Mouse (Mus musculus) embryonic facial prominence, embryonic 11.5 days (tissue): ENCODE measurements around the gene Nrcam. TPM values are rescaled to one million over a fixed set of nuclear protein-coding genes. Genes with fewer than 3 reads are reported as not detected.

Experiments used
- ATAC-seq: fragments of 200-750 bp; cut with Nextera tagmentation; replicated peaks from 2 replicates; pipeline ENCODE4 v1.8.0; 2017; ENCODE audit warnings: low read depth; ENCODE audit not compliant: insufficient number of reproducible peaks, low FRiP score, low TSS enrichment
- DNase-seq: peaks from one replicate; pipeline ENCODE4 v3.0.0-alpha.2; 2015; ENCODE audit warnings: low spot score
- H3K27ac ChIP-seq: fragments of 300-500 bp; sonication (generic); replicated peaks from 2 replicates; pipeline ENCODE4 v1.5.1; 2014; ENCODE audit warnings: mild to moderate bottlenecking, low read depth, low read length, control low read depth
- H3K27me3 ChIP-seq: fragments of 300-500 bp; sonication (generic); 2 replicates; pipeline ENCODE4 v1.6.1; 2014; ENCODE audit warnings: mild to moderate bottlenecking, low read length, moderate library complexity, mixed read lengths; ENCODE audit not compliant: control insufficient read depth, insufficient read depth
- H3K36me3 ChIP-seq: fragments of 300-500 bp; sonication (generic); replicated peaks from 2 replicates; pipeline ENCODE4 v1.6.1; 2014; ENCODE audit warnings: low read depth, mild to moderate bottlenecking, low read length, moderate library complexity, mixed read lengths; ENCODE audit not compliant: control insufficient read depth, insufficient read depth
- H3K4me1 ChIP-seq: fragments of 300-500 bp; sonication (generic); 2 replicates; pipeline ENCODE4 v1.6.1; 2014; ENCODE audit warnings: low read length, mixed read lengths; ENCODE audit not compliant: control insufficient read depth, insufficient read depth
- H3K4me2 ChIP-seq: fragments of 300-500 bp; sonication (generic); 2 replicates; pipeline ENCODE4 v1.6.1; 2014; ENCODE audit warnings: low read depth, mild to moderate bottlenecking, control low read depth, low read length, moderate library complexity
- H3K4me3 ChIP-seq: fragments of 300-500 bp; sonication (generic); 2 replicates; pipeline ENCODE4 v1.5.1; 2014; ENCODE audit warnings: low read depth, low read length, control low read depth
- H3K9ac ChIP-seq: fragments of 300-500 bp; sonication (generic); replicated peaks from 2 replicates; pipeline ENCODE4 v1.6.1; 2014; ENCODE audit warnings: mild to moderate bottlenecking, control low read depth, low read length
- H3K9me3 ChIP-seq: fragments of 300-500 bp; sonication (generic); replicated peaks from 2 replicates; pipeline ENCODE4 v1.6.1; 2016; ENCODE audit warnings: mild to moderate bottlenecking, low read length, inconsistent platforms, mixed read lengths; ENCODE audit not compliant: control insufficient read depth
- WGBS: fragments of 180-500 bp; shearing (Covaris S2); extraction: QIAGEN DNeasy Blood & Tissue Kit; methylation state at CpG from one replicate; pipeline ENCODE4 v1.1.7; 2014; 5-methylcytosine and 5-hydroxymethylcytosine counted together
- polyA plus RNA-seq: library from polyadenylated mRNA; unstranded; fragments of >200 nt; fragmentation: Nextera tagmentation; extraction: Ambion mirVana; gene quantifications from 2 replicates; pipeline ENCODE4 v1.2.1, GENCODE M21; 2014

Nrcam gene
- polyA plus RNA-seq, 1 experiment from 2014 or later = 22.3 TPM

- Histone ChIP-seq H3K27ac (no peak overlapping the region), H3K9ac (no peak overlapping the region), H3K27me3 (no peaks in the 10 kb centered on the region), H3K36me3 (no peaks in the 10 kb centered on the region), H3K4me2 (no peak overlapping the region), H3K4me3 (no peak overlapping the region), H3K9me3 (no peaks in the 10 kb centered on the region), H3K4me1 (no peaks in the 10 kb centered on the region)
- ATAC-seq = no peak
- WGBS = 83% methylated on average over 2 of the region's 2 CpGs
- DNase-seq = no peak
Observed at GRCm38 (mm10) chr12:44480031-44480419, 151.3 kb downstream of the Nrcam start.

GRCm38 (mm10) chr12:44481415-44481814 lies 152.7 kb downstream of the Nrcam start:
- WGBS = 77% methylated on average over 3 of the region's 3 CpGs
- Histone ChIP-seq H3K9ac (no peak overlapping the region), H3K27me3 (no peaks in the 10 kb centered on the region), H3K27ac (no peak overlapping the region), H3K36me3 (no peaks in the 10 kb centered on the region), H3K4me3 (no peak overlapping the region), H3K4me2 (no peak overlapping the region), H3K4me1 (no peaks in the 10 kb centered on the region), H3K9me3 (no peaks in the 10 kb centered on the region)
- ATAC-seq (no peak), DNase-seq (no peak)

DNA sequence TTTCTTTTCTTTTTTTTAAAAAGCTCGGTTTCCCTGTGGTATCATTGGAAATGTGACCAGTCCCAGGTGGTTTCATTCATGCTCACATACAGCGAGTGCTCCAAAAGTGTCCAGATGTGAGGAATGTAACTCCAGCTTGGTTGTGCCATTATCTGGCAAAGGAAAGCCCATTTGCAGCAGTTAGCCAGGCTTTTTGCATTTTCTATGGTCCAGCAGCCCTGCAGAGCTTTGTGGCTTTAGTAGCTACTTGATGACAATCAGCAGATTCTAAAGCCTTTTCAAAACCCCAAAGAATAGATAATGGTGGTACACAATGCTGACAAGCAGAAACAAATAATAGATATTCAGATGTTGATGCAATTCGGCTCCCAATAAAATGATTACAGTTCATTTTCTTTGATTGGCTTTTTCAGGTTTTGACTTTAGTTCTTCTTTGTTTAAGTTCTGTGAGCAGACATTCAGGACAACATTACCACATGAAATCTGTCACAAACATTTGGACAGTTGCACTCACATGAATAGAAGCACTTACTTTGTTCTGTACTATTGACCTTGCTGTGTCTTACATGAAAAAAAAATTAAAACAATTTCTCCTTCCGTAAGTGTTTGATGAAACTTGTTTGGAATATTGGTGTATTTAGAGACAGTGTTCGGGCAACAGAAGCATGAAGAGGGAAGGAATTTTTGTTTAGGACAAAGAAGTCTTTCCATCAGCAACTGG lies 164.2 kb downstream of the Nrcam start:
- Histone ChIP-seq H3K4me3 (no peak overlapping the region), H3K4me1 (no peaks in the 10 kb centered on the region), H3K36me3 (no peaks in the 10 kb centered on the region), H3K27ac (no peak overlapping the region), H3K9me3 (no peaks in the 10 kb centered on the region), H3K9ac (no peak overlapping the region), H3K4me2 (no peak overlapping the region), H3K27me3 (no peaks in the 10 kb centered on the region)
- DNase-seq = peak; percentile 25
- no peak for ATAC-seq
- WGBS = 49% methylated on average over 5 of the region's 5 CpGs

DNA sequence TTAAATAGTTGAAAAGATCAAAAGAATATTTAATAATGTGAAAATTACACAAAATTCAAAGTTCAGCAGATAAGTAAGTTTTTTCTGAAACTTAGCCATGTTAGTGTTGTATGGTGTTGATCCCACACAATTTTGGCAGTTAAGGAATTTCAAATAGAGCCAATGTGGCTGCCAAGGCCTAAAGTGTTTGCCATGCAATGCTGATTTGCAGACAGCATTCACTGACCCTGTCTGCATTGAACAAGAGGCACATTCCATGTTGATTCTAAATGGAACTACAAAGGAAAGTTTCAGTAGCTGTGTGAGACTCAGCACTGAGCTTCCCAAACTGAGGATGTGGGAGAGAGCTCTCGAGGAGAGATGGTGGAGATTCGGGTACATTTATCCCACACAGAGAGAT lies 169.1 kb downstream of the Nrcam start:
- Histone ChIP-seq H3K4me1 (no peaks in the 10 kb centered on the region), H3K27ac (no peak overlapping the region), H3K27me3 (no peaks in the 10 kb centered on the region), H3K9me3 (no peaks in the 10 kb centered on the region), H3K4me2 (no peak overlapping the region), H3K36me3 (no peaks in the 10 kb centered on the region), H3K9ac (no peak overlapping the region), H3K4me3 (no peak overlapping the region)
- DNase-seq = no peak
- WGBS = 73% methylated on average over 2 of the region's 2 CpGs
- ATAC-seq = no peak

- Histone ChIP-seq H3K4me1 (no peaks in the 10 kb centered on the region), H3K9ac (no peak overlapping the region), H3K4me2 (no peak overlapping the region), H3K27ac (no peak overlapping the region), H3K36me3 (no peaks in the 10 kb centered on the region), H3K4me3 (no peak overlapping the region), H3K27me3 (no peaks in the 10 kb centered on the region), H3K9me3 (no peaks in the 10 kb centered on the region)
- ATAC-seq (no peak), DNase-seq (peak; percentile 4)
- WGBS = 64% methylated on average over 5 of the region's 5 CpGs
Observed at GRCm38 (mm10) chr12:44498872-44499271, 170.2 kb downstream of the Nrcam start.

GRCm38 (mm10) chr12:44501807-44502487 lies 173.3 kb downstream of the Nrcam start:
- no peaks in the 10 kb centered on the region for H3K4me1 ChIP-seq
- no peaks in the 10 kb centered on the region for H3K9me3 ChIP-seq
- H3K36me3 ChIP-seq = no peaks in the 10 kb centered on the region
- H3K27me3 ChIP-seq = no peaks in the 10 kb centered on the region
- no peak overlapping the region for H3K4me2 ChIP-seq
- WGBS = 68% methylated on average over 5 of the region's 5 CpGs
- no peak for DNase-seq
- H3K9ac ChIP-seq = no peak overlapping the region
- no peak for ATAC-seq
- no peak overlapping the region for H3K4me3 ChIP-seq
- H3K27ac ChIP-seq = no peak overlapping the region

GRCm38 (mm10) chr12:44503737-44504136 lies 175.1 kb downstream of the Nrcam start:
- no peaks in the 10 kb centered on the region for H3K9me3 ChIP-seq
- ATAC-seq (no peak), DNase-seq (no peak)
- H3K36me3 ChIP-seq = no peaks in the 10 kb centered on the region
- H3K9ac ChIP-seq = no peak overlapping the region
- no peak overlapping the region for H3K4me2 ChIP-seq
- no peaks in the 10 kb centered on the region for H3K27me3 ChIP-seq
- WGBS = 84% methylated on average over 4 of the region's 4 CpGs
- no peaks in the 10 kb centered on the region for H3K4me1 ChIP-seq
- no peak overlapping the region for H3K27ac ChIP-seq
- no peak overlapping the region for H3K4me3 ChIP-seq

GRCm38 (mm10) chr12:44508635-44509034 lies 179.9 kb downstream of the Nrcam start:
- Histone ChIP-seq H3K27me3 (no peaks in the 10 kb centered on the region), H3K27ac (no peak overlapping the region), H3K4me2 (no peak overlapping the region), H3K4me1 (no peaks in the 10 kb centered on the region), H3K9me3 (no peaks in the 10 kb centered on the region), H3K4me3 (no peak overlapping the region), H3K9ac (no peak overlapping the region), H3K36me3 (no peaks in the 10 kb centered on the region)
- 71% methylated on average over 3 of the region's 3 CpGs for WGBS
- DNase-seq (no peak), ATAC-seq (no peak)
